Mouse (Mus musculus) kidney, embryonic 15.5 days (tissue): ENCODE measurements around the gene Bcas2. TPM values are rescaled to one million over a fixed set of nuclear protein-coding genes. Genes with fewer than 3 reads are reported as not detected.
A peak's percentile ranks its signal among the peaks of the same experiment; 100 is the strongest.
"Not testable (repeated sequence)": the region's sequence is repeated elsewhere in the genome, so short reads cannot be mapped to it uniquely, and the experiment has no call there.

Source experiments
- ATAC-seq: fragments of 200-750 bp; cut with Nextera tagmentation; replicated peaks from 2 replicates; pipeline ENCODE4 v1.8.0; 2017; ENCODE audit warnings: moderate TSS enrichment; ENCODE audit not compliant: low FRiP score
- H3K27ac ChIP-seq: fragments of 300-500 bp; sonication (generic); 2 replicates; pipeline ENCODE4 v1.5.1; 2015; ENCODE audit warnings: mild to moderate bottlenecking, inconsistent platforms
- H3K27me3 ChIP-seq: fragments of 300-500 bp; sonication (generic); 2 replicates; pipeline ENCODE4 v1.6.1; 2015; ENCODE audit warnings: inconsistent platforms
- H3K36me3 ChIP-seq: fragments of 300-500 bp; sonication (generic); 2 replicates; pipeline ENCODE4 v1.6.1; 2015; ENCODE audit warnings: inconsistent platforms
- H3K4me1 ChIP-seq: fragments of 300-500 bp; sonication (generic); 2 replicates; pipeline ENCODE4 v1.6.1; 2015; ENCODE audit warnings: inconsistent platforms
- H3K4me2 ChIP-seq: fragments of 300-500 bp; sonication (generic); 2 replicates; pipeline ENCODE4 v1.6.1; 2015; ENCODE audit warnings: moderate library complexity, mild to moderate bottlenecking, inconsistent platforms
- H3K4me3 ChIP-seq: fragments of 300-500 bp; sonication (generic); replicated peaks from 2 replicates; pipeline ENCODE4 v1.5.1; 2015; ENCODE audit warnings: mild to moderate bottlenecking, inconsistent platforms
- H3K9ac ChIP-seq: fragments of 300-500 bp; sonication (generic); 2 replicates; pipeline ENCODE4 v1.6.1; 2015; ENCODE audit warnings: mild to moderate bottlenecking, inconsistent platforms
- H3K9me3 ChIP-seq: fragments of 300-500 bp; sonication (generic); replicated peaks from 2 replicates; pipeline ENCODE4 v1.6.1; 2016; ENCODE audit warnings: inconsistent platforms
- WGBS: fragments of 180-500 bp; shearing (Covaris S2); methylation state at CpG from one replicate; pipeline ENCODE4 v1.1.7; 2015; ENCODE audit warnings: mixed read lengths; 5-methylcytosine and 5-hydroxymethylcytosine counted together
- polyA plus RNA-seq: library from polyadenylated mRNA; unstranded; fragments of >200 nt; fragmentation: Nextera tagmentation; extraction: Ambion mirVana; gene quantifications from 2 replicates; pipeline ENCODE4 v1.2.1, GENCODE M21; 2015

Bcas2 gene
- polyA plus RNA-seq, 1 experiment from 2014 or later = 189 TPM

- Histone ChIP-seq H3K4me1 (peaks cover 7% of the 10 kb centered on the region), H3K4me3 (no peak overlapping the region), H3K27me3 (no peaks in the 10 kb centered on the region), H3K27ac (no peak overlapping the region), H3K9ac (no peak overlapping the region), H3K36me3 (peaks cover 63% of the 10 kb centered on the region), H3K9me3 (no peaks in the 10 kb centered on the region), H3K4me2 (no peak overlapping the region)
- WGBS = 93% methylated on average over 4 of the region's 4 CpGs
- no peak for ATAC-seq
Measured at GRCm38 (mm10) chr3:103176740-103177139, 5.3 kb downstream of the Bcas2 start.

GRCm38 (mm10) chr3:103179527-103179926, 8.1 kb downstream of the Bcas2 start:
- no peak for ATAC-seq
- H3K36me3 ChIP-seq = peaks cover 50% of the 10 kb centered on the region

DNA sequence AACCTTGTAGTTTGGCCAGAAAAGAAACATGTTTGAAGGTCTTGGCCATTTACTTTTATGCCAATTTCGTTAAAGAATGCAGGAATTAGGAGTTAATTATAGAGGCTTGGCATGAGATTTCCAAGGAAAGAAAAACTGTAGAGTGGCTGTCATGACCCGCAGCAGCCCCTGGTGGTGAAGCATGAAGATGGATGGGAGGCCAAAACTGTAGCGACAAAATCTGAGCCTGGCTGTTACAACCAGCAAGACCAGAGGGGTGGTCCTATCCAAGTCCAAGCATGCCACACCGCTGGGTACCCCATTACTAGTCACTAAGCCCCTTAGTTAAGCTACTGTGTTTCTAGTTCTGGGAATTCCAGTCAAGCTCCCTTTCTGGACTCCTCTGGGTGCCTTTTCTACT, 9.7 kb downstream of the Bcas2 start:
- 58% methylated on average over 4 of the region's 4 CpGs for WGBS
- H3K9ac ChIP-seq = no peak overlapping the region
- peaks cover 35% of the 10 kb centered on the region for H3K36me3 ChIP-seq
- no peak for ATAC-seq
- no peaks in the 10 kb centered on the region for H3K4me1 ChIP-seq
- no peak overlapping the region for H3K4me2 ChIP-seq
- H3K27me3 ChIP-seq = no peaks in the 10 kb centered on the region
- no peaks in the 10 kb centered on the region for H3K9me3 ChIP-seq
- H3K27ac ChIP-seq = no peak overlapping the region
- no peak overlapping the region for H3K4me3 ChIP-seq

More at GRCm38 (mm10) chr3:103179527-103179926, 8.1 kb downstream of the Bcas2 start:
- Histone ChIP-seq H3K27ac (no peak overlapping the region), H3K9ac (no peak overlapping the region), H3K4me1 (no peaks in the 10 kb centered on the region), H3K4me3 (no peak overlapping the region), H3K9me3 (no peaks in the 10 kb centered on the region), H3K27me3 (no peaks in the 10 kb centered on the region), H3K4me2 (no peak overlapping the region)
- 95% methylated on average over 9 of the region's 9 CpGs for WGBS

GRCm38 (mm10) chr3:103182821-103183220, 11.4 kb downstream of the Bcas2 start:
- WGBS = 82% methylated on average over 14 of the region's 14 CpGs
- Histone ChIP-seq H3K9ac (no peak overlapping the region), H3K4me2 (no peak overlapping the region), H3K27ac (no peak overlapping the region), H3K9me3 (no peaks in the 10 kb centered on the region), H3K4me1 (no peaks in the 10 kb centered on the region), H3K4me3 (no peak overlapping the region), H3K27me3 (no peaks in the 10 kb centered on the region), H3K36me3 (peaks cover 18% of the 10 kb centered on the region)
- ATAC-seq = no peak

GRCm38 (mm10) chr3:103184467-103184866, 13.0 kb downstream of the Bcas2 start:
- not testable (repeated sequence) for H3K4me1 ChIP-seq, ATAC-seq, H3K36me3 ChIP-seq, H3K9ac ChIP-seq, H3K27ac ChIP-seq, H3K27me3 ChIP-seq, H3K4me3 ChIP-seq, H3K9me3 ChIP-seq, H3K4me2 ChIP-seq

GRCm38 (mm10) chr3:103188451-103188850, 17.0 kb downstream of the Bcas2 start:
- Histone ChIP-seq H3K4me2 (no peak overlapping the region), H3K4me1 (no peaks in the 10 kb centered on the region), H3K36me3 (no peaks in the 10 kb centered on the region), H3K4me3 (no peak overlapping the region), H3K27ac (no peak overlapping the region), H3K27me3 (no peaks in the 10 kb centered on the region), H3K9me3 (no peaks in the 10 kb centered on the region), H3K9ac (no peak overlapping the region)
- ATAC-seq = no peak
- WGBS = 75% methylated on average over 5 of the region's 5 CpGs

GRCm38 (mm10) chr3:103188856-103189255, 17.4 kb downstream of the Bcas2 start:
- no peak for ATAC-seq
- no peak overlapping the region for H3K27ac ChIP-seq
- H3K36me3 ChIP-seq = no peaks in the 10 kb centered on the region
- no peaks in the 10 kb centered on the region for H3K27me3 ChIP-seq
- no peak overlapping the region for H3K4me2 ChIP-seq
- no peak overlapping the region for H3K4me3 ChIP-seq
- H3K9me3 ChIP-seq = no peaks in the 10 kb centered on the region
- no peak overlapping the region for H3K9ac ChIP-seq
- H3K4me1 ChIP-seq = no peaks in the 10 kb centered on the region
- 97% methylated on average over 2 of the region's 2 CpGs for WGBS

DNA sequence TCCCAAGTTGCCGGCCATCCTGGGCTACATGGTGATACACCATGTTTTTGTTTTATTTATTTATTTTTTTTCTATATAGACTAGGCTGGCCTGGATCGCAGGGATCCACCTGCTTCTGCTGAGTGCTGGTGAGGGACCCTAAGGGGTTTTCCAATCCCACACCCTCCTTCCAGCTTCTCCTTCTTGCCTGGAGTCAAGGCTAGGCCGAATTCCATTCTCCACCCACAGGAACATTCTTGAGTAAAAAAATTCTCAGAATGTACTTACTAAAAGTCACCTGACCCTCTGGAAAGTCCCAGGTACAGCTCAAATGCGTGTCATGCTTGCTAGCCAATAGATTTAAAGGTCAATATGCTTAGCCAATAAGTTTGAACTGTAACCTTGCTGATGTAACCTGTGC, 20.7 kb downstream of the Bcas2 start:
- 90% methylated on average over 4 of the region's 4 CpGs for WGBS
- no peaks in the 10 kb centered on the region for H3K9me3 ChIP-seq
- ATAC-seq = no peak
- no peak overlapping the region for H3K27ac ChIP-seq
- H3K4me3 ChIP-seq = no peak overlapping the region
- no peaks in the 10 kb centered on the region for H3K27me3 ChIP-seq
- no peak overlapping the region for H3K9ac ChIP-seq
- no peaks in the 10 kb centered on the region for H3K36me3 ChIP-seq
- no peaks in the 10 kb centered on the region for H3K4me1 ChIP-seq
- H3K4me2 ChIP-seq = no peak overlapping the region

DNA sequence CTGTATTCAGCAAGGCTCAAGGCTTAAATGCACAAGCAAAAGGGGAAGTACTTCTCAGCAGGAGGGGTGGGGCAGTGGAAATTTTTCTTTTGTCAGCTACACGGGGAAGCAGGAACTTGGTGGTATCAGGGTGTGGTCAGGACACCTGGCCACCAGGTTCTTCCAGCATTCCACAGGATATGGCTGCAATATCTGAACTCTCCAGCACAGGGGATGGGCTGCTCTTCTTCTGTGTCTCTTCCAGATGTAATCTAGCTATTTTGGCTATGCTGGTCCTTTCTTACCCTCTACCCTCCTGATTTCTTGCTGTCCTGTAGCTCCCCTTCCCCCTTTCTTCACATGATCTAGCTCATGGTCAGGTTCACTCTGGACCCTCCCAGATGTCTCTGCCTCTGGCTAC, 21.7 kb downstream of the Bcas2 start:
- Histone ChIP-seq H3K4me1 (no peaks in the 10 kb centered on the region), H3K36me3 (no peaks in the 10 kb centered on the region), H3K4me2 (no peak overlapping the region), H3K9ac (no peak overlapping the region), H3K9me3 (no peaks in the 10 kb centered on the region), H3K4me3 (no peak overlapping the region), H3K27me3 (no peaks in the 10 kb centered on the region), H3K27ac (no peak overlapping the region)
- ATAC-seq = no peak
- 82% methylated on average over 1 of the region's 1 CpGs for WGBS

DNA sequence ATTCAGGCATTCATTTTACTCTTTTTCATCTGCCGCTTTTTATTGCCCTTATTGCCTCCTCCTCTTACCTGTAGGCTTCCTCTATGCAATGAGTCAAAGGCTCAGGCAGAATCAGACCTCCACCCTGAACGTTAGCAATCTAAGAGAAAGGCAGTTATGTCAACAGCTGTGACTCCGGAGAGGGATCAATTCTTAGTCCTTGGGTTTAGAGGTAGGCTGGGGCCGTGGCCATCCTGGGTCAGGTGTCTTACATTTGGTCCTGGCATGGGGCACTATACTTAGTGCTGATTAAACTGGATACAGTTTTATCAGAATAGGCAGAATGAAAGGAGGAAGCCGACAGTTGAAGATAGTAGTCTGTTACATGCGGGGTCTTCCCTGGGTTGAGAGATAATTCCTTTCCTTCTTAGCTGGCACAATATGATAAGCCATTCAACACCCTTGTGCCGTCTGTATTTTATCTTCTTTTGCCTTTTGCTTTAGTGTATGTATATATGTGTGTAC, 24.9 kb downstream of the Bcas2 start:
- peaks cover 7% of the 10 kb centered on the region for H3K4me1 ChIP-seq
- H3K27ac ChIP-seq = no peak overlapping the region
- no peaks in the 10 kb centered on the region for H3K27me3 ChIP-seq
- no peak overlapping the region for H3K4me3 ChIP-seq
- H3K4me2 ChIP-seq = no peak overlapping the region
- 70% methylated on average over 7 of the region's 7 CpGs for WGBS
- H3K9me3 ChIP-seq = 0 out of 2 replicates have a peak, but pooled peaks cover 4% of the 10 kb centered on the region
- ATAC-seq = peak; percentile 74; the same call in 1 of the 2 replicates
- H3K36me3 ChIP-seq = no peaks in the 10 kb centered on the region
- H3K9ac ChIP-seq = no peak overlapping the region

- no peak for ATAC-seq
- H3K27ac ChIP-seq = no peak overlapping the region
Measured at GRCm38 (mm10) chr3:103199386-103199785, 27.9 kb downstream of the Bcas2 start.

GRCm38 (mm10) chr3:103201105-103201504, 29.6 kb downstream of the Bcas2 start:
- not testable (repeated sequence) for H3K4me3 ChIP-seq, H3K4me2 ChIP-seq, H3K27me3 ChIP-seq, H3K36me3 ChIP-seq, H3K9ac ChIP-seq, H3K9me3 ChIP-seq, H3K27ac ChIP-seq, H3K4me1 ChIP-seq, ATAC-seq
- 95% methylated on average over 7 of the region's 7 CpGs for WGBS

More at GRCm38 (mm10) chr3:103199386-103199785, 27.9 kb downstream of the Bcas2 start:
- no peak overlapping the region for H3K4me3 ChIP-seq
- no peak overlapping the region for H3K4me2 ChIP-seq
- peaks cover 7% of the 10 kb centered on the region for H3K4me1 ChIP-seq
- H3K36me3 ChIP-seq = no peaks in the 10 kb centered on the region
- 83% methylated on average over 5 of the region's 5 CpGs for WGBS
- H3K9me3 ChIP-seq = peaks cover 7% of the 10 kb centered on the region; the same call in 1 of the 2 replicates
- no peak overlapping the region for H3K9ac ChIP-seq
- H3K27me3 ChIP-seq = no peaks in the 10 kb centered on the region

GRCm38 (mm10) chr3:103203554-103203953, 32.1 kb downstream of the Bcas2 start:
- ATAC-seq = no peak
- Histone ChIP-seq H3K4me3 (no peak overlapping the region), H3K9ac (no peak overlapping the region), H3K4me1 (peaks cover 7% of the 10 kb centered on the region), H3K27ac (no peak overlapping the region), H3K27me3 (no peaks in the 10 kb centered on the region), H3K36me3 (no peaks in the 10 kb centered on the region), H3K4me2 (no peak overlapping the region), H3K9me3 (peaks cover 7% of the 10 kb centered on the region; the same call in 1 of the 2 replicates)
- WGBS = 94% methylated on average over 1 of the region's 1 CpGs
